Mouse (Mus musculus) left cerebral cortex, postnatal 10 days (tissue): ENCODE results near the gene Trf. TPM values are rescaled to one million over a fixed set of nuclear protein-coding genes. Genes with fewer than 3 reads are reported as not detected.

ENCODE experiments used
- DNase-seq, 2 experiments: peaks; one replicate each; pipeline ENCODE4 v3.0.0; 2021 to 2022; ENCODE audit warnings: low spot score in 2 of 2, mixed read lengths in 1 of 2; ENCODE audit errors: extremely low spot score in 1 of 2
- intact Hi-C: fragments of 180-260 bp; cut with DNase I; formaldehyde crosslinking; loops from one replicate; pipeline ENCODE4 v1.15.1; 2025
- total RNA-seq, 2 experiments: library from RNA; stranded (reverse); gene quantifications; 2 replicates each; pipeline ENCODE4 v1.2.3; 2021

Gene Trf
- total RNA-seq, 2 experiments from 2014 or later, result 13.7 to 19.2 TPM

DNA sequence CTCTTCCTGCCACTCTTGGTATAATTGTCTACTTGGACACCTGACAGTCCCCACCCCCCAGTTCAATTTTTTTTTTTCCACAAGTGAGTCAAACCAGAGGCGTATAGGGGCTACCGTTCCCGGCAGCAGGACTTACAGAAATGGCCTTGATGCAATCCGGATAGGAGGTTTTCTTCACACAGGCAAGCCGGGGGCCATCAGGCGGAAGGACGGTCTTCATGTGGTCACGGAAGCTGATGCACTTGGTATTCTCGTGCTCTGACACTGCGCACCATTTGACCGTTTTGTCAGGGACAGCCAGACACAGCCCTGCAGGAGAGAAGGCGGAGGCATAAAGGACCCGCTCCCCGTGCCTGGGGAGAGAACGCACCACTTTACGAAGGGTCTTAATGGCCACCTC lies 2.5 kb downstream of the Trf start:
- intact Hi-C loops, result loop anchor here (5.0 kb wide), 1 partner anchor 75 kb away; no protein-coding TSS in a partner anchor
- DNase-seq, result no peak

GRCm38 (mm10) chr9:103226806-103227205 lies 3.4 kb downstream of the Trf start:
- peak in 1 of 2 experiments; percentile 35 for DNase-seq
- intact Hi-C loops, result loop anchor here (5.0 kb wide), 1 partner anchor 75 kb away; no protein-coding TSS in a partner anchor

- intact Hi-C loops, result loop anchor here (5.0 kb wide), 1 partner anchor 77 kb away; no protein-coding TSS in a partner anchor
- DNase-seq, result no peak
Observed at GRCm38 (mm10) chr9:103225464-103225863, 4.8 kb downstream of the Trf start.

DNA sequence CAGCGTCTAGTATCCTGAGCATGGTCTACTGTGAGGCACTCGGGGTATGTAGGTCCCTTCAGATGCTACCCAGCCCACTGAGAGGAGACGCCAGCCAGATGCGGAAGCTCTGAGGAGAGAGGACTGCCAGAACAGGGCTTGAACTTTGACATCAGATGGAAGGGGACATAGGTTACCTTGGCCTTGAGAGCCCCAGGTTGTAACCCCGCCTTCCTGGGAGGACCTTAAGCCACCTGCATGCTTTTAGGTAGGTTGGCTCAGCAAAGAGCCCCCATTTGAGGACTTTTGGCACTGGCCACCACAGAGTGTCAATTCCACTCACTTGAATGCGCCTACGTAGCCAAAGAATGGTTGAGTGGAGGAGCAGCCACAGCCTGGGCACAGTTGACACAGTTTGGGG lies 5.5 kb downstream of the Trf start:
- intact Hi-C loops, result loop anchor here (5.0 kb wide), 1 partner anchor 78 kb away; no protein-coding TSS in a partner anchor
- no peak for DNase-seq

DNA sequence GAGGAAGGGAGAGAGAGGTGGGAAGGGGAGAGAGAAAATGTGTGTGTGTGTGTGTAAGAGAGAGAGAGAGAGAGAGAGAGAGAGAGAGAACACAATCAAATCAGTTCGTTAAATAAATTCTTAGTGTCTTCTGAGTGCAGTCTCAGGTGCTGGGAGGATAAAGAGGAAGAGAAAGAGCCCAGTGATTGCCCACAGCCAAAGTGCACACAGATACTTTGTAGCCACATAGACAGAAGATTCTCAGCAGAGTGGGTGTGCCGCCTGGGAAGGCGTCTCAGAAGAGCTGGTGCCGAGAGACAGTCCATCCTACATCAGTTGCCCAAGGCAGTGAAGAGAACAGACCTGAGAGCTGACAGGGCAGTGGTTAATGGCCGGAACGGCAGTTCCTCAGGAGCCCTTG lies 16.0 kb downstream of the Trf start:
- intact Hi-C loops, result no loop called here

DNA sequence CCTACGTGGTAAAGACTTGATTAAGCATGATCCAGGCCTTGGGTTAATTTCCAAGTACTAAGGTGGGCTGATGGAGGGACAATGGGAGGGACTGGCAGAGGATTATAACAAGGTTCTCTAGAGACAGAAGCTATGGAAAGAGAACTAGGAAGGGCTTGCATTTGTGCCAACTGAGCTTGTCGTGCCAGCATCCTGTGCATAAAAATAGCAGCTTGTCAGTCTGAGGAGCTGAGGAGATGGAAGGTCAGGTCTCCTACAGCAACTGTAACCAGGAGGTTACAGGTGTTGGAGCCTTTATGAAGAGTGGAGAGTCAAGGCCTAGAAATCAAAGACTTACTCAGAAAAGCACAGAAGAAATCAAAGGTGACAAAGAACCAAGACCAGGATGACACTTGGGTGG lies 16.6 kb downstream of the Trf start:
- intact Hi-C loops, result no loop called here
- DNase-seq, result no peak

More for the DNA sequence above, 16.0 kb downstream of the Trf start:
- DNase-seq, result no peak

- no peak for DNase-seq
- intact Hi-C loops, result no loop called here
Observed at GRCm38 (mm10) chr9:103212654-103213420, 17.4 kb downstream of the Trf start.

GRCm38 (mm10) chr9:103208802-103209423 lies 21.3 kb downstream of the Trf start:
- intact Hi-C loops, result loop anchor here (5.0 kb wide), 1 partner anchor 93 kb away; no protein-coding TSS in a partner anchor
- DNase-seq, result no peak

DNA sequence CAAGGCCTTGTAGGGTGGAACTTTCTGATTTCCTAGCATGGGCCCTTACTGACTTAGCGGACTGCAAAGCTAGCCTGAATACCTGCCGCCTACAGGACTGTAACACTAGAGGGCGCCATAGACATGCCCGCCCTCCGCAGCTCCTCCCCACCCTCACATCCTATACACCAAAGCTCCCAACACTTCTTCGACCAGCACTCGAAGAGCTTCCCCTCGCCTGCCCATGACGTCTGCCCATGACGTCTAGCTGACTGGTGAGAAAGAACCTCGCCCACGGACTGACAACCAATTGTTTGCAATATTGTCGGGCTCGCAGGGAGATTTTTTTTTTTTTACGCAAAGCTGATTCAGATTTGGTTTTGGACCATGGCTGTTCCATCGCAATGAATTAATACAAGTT lies 22.4 kb downstream of the Trf start:
- intact Hi-C loops, result loop anchor here (5.0 kb wide), 1 partner anchor 94 kb away; no protein-coding TSS in a partner anchor
- peak; percentile 51 to 77 for DNase-seq

DNA sequence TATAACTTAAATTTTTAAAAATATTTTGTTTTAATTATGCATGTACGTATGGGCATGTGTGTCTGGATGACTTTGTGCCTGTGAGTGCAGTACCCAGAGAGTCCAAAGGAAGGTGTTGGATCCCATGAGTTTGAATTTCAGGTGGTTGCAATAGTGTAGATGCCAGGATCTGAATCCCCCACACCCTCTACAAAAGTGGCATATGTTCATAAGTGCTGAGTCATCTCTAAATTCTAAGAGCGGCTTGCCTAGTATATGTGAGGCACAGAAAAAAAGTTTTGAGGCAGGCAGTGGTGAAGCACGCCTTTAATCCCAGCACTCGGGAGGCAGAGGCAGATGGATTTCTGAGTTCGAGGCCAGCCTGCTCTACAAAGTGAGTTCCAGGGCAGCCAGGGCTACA lies 24.5 kb downstream of the Trf start:
- intact Hi-C loops, result loop anchor here (5.0 kb wide), 1 partner anchor 97 kb away; no protein-coding TSS in a partner anchor
- DNase-seq, result no peak

- intact Hi-C loops, result no loop called here
- DNase-seq, result peak; percentile 95
Observed at GRCm38 (mm10) chr9:103201561-103202260, 28.5 kb downstream of the Trf start, which contains the start of gene Srprb. Srprb (minus strand) TSS chr9:103202137.

GRCm38 (mm10) chr9:103188416-103188815 lies 41.8 kb downstream of the Trf start:
- intact Hi-C loops, result no loop called here
- DNase-seq, result no peak

GRCm38 (mm10) chr9:103186747-103187146 lies 43.5 kb downstream of the Trf start:
- intact Hi-C loops, result no loop called here
- peak in 1 of 2 experiments; percentile 60 for DNase-seq

- DNase-seq, result no peak
- intact Hi-C loops, result no loop called here
Observed at GRCm38 (mm10) chr9:103185946-103186345, 44.3 kb downstream of the Trf start.

DNA sequence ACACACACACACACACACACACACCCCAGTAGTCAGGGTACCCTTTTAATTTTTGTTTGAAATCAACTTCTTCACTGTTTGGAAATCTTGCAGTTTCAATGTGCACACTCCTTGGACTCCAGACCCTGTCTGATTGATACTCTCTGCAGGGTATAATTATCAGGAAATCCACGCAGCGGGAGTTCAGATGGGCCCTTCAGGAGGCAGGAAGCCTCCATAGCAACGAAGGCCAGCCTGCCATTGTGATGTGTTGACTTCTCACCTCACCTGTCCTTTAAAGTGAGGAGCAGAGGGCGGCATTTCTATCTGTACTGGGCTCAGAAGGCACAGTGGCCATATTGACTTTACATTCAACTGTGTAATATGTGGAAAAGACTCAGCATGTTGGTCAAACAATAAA lies 45.4 kb downstream of the Trf start:
- no peak for DNase-seq
- intact Hi-C loops, result no loop called here

DNA sequence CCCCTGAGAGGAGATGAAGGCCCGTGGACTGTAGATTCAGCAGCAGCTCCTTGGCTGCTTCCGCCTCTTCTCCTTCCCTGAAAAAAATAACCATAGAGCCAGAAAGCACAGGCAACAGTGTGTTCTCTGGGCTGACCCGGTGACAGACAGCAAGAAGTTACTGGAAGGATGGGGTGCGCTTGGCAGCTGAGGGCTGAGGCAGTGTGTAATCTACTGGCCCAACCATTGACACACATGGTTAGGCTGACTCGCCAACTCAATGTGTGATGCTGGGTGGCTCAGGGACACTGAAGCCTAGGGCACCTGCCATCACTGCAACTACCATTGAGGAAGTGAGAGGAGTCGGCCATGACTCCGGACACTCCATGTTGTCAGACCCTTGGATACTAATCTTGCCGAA lies 48.4 kb downstream of the Trf start:
- intact Hi-C loops, result no loop called here
- DNase-seq, result no peak

- peak; percentile 39 to 88 for DNase-seq
- intact Hi-C loops, result no loop called here
Observed at GRCm38 (mm10) chr9:103180807-103181565, 49.3 kb downstream of the Trf start.

DNA sequence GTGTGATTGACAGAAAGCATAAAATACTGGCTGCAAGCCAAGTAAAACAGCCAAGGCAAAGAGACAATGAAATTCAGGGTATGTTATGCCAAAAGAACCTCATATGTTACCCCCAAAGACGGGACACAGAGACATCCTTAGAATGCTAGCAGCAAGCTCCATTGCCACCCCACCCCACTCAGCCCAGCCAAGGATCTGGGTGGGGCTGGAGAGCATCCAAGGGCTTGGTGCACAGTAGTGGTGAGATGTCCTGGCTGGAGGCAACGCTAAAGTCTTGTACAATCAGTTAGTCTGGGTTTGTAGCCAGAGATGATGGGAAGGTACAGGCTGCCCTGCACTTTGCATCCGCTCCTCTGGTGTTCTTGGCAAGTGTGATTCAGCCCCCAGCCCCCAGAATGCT lies 49.9 kb downstream of the Trf start:
- intact Hi-C loops, result no loop called here
- peak in 1 of 2 experiments; percentile 66 for DNase-seq

DNA sequence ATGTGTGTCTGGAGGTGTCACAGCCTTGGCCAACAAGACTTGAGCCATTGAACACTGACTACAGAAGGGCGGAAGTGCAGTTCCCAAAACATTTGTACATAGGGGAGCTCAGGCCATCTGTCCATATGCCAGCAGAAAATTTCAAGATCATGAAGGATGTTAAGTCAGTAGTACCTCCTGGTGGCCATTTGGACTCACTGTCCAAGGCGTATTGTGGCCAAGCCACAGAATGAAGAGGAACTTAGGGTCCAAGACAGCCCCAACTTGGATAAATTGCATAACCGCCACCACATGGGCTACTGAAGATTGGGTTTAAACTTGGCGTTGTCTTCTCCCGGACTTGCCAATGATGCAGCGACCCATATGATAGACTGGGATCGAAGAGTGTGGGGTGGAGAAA lies 54.6 kb downstream of the Trf start:
- DNase-seq, result no peak
- intact Hi-C loops, result loop anchor here (5.0 kb wide), 1 partner anchor 83 kb away; no protein-coding TSS in a partner anchor
